Mouse (Mus musculus) neural tube, embryonic 10.5 days (tissue): ENCODE results near the gene Fbxw5.

Source experiments
- DNase-seq: peaks from one replicate; pipeline ENCODE4 v3.0.0-alpha.2; 2017; ENCODE audit warnings: low spot score; ENCODE audit errors: extremely low spot score

The Fbxw5 gene

DNA sequence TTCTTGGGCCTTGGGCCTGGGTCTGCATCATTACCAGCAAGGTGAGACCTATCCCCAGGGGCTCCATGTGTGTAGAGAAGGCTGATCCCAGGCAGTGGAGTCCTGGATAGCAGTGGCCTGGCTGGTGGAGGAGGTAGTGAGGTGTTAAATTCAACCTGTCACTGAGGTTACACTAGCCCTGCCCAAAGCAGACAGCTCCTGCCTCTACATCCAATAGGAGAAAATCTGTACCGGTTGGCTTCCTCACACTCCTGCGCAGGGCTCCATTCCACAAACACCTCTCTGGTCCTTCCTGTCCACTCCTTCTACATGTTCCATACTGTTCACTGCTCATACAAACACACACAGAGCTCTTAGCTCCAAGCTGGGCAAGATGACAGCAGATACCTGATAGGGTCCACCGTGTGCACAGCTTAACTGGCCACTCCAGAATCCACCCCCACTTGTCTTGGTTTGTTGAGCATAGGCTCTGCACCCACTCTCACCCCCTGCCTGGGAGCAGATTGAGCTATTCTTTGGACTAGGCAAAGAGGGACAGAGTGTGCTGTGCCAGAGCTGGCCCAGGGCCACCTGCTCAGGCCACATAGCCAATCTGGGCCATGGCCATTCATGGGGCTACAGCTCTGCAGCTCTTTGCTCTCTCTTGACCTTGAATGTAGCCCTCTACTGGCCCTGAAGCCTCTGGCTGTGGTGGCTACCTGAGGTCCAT lies 22.4 kb upstream of the Fbxw5 start:
- no peak for DNase-seq

DNA sequence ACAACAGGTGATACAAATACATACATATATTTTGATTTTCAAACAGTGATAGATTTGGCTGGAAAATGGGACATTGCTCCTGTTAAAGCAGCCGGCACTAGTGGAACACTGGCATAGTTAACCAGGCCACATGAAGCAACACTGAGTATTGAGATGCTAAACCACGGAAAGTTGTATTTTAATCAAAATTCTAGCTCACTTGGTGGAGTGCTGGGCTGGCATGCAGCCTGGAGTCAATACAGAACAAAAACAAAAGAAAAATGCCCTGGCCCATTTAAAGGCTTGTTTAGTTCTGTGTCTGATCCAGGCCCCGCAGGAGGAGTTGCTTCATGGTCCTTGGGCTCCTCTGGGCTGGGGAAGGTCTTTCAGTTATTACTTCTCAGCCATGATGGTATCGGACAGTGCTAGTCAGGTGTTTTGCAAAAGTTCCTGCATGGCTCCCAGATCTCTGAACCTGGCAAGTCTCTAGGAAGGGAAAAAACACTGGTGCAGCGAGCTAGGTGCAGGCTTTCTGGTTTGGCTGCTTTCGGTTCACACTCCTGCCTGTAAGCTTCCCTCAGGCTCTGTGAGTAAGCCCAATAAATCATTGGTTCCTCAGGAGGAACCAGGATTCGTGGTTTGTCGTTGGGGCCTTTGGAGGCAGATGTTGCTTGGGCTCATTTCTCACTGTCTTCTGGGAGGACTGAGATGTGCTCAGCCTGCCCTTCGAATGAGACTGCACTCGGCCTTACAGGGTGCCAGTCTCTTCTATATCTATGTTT lies 20.8 kb upstream of the Fbxw5 start:
- DNase-seq = no peak

DNA sequence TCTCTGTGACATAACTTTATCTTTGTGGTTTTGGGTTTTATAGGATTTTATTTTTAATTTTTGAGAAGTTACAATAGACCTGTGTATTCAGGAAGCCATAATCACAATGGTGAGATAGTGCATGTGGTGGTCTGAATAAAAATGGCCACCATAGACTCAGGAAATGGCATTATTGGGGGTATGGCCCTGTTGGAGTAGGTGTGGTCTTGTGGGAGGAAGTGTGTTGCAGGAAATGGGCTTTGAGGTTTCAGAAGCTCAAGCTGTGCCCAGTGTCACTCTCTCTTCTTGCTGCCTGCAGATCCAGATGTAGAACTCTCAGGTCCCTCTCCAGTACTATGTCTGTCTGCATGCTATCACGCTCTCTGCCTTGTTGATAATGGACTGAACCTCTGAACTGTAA lies 20.0 kb upstream of the Fbxw5 start:
- DNase-seq = no peak

DNA sequence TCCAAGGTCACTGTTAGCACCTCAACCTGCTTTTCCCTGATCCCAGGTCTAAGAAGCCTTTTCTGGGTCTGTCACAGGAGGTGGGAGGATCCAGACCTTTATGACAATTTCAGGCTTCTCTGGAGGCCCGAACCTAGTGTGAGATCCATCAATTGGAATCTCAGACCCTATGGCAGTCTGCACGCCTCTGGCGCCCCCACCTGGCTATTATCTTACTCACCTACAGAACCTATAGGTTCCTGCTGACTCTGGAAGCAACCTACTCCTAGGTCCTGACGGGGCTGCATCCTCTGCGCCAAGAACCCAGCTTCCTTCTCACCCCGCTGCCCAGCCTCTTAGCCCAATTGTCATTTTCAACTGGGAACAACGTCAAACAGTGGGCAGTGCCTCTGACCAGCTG lies 17.6 kb upstream of the Fbxw5 start:
- peak; percentile 23 for DNase-seq

DNA sequence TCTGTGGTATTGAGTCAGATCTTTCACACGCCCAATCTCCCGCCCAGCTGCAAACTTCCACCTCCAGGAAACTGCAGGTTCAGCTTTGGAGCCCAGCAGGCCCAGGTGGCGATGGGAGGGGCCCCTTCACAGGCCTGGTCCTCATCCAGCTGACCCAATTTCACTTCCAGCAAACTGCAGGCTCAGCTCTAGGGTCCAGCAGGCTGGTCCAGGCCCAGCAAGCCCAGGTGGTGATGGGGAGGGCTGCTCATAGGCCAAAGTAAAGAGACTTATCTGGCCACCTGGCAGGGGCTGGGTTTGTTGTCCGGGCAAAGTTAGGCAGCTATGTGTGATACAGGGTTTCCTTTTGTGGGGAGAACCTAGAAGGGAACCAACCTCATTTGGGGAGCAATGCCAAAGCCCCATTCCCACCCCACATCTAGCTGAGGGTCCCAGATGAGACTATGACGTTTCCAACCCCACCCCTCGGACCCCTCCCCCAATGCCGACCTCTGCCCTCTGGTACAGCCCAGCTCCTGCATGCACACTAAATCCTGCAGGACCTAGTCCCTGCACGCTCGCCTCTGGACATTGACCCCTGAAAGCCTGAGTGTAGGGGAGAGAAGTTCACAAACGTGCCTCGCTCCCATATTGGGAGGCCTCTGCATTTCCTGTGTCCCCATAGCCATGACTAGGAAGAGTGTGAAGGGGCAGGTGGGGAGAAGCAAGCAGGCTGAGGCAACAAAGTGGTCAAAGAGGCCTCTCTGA lies 15.5 kb upstream of the Fbxw5 start:
- no peak for DNase-seq

DNA sequence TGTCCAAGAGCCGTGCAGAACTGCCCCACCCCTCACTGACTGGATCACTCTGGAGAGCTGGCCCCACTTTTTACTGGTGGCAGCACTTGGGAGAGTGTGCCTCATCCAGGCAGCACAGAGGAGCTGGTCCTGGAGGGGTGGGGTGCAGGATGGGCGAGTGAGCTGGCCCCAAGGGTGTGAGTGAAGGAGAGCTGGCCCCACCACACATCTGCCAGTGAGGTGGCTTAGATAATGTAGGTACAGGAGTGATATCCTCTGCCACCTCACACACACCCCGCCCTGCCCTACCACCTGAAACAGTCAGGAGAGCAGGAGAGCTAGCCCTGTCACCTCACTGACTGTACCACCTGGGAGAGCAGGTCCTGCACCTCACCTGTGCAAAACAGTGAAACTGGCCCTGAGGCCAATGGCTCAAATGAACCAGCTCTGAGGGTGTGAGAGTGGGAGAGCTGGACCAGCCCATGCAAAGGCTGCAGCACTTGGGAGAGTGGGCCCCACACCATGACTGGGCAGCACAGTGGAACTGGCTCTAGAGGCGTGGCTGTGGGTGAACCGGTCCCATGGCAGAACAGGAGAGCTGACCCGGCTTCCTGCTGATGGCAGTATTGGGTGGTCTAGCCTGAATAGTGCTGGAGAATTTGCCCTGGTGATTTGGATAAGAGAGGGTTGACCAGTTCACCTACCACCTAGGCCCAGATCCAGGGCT lies 12.4 kb upstream of the Fbxw5 start:
- DNase-seq = no peak

DNA sequence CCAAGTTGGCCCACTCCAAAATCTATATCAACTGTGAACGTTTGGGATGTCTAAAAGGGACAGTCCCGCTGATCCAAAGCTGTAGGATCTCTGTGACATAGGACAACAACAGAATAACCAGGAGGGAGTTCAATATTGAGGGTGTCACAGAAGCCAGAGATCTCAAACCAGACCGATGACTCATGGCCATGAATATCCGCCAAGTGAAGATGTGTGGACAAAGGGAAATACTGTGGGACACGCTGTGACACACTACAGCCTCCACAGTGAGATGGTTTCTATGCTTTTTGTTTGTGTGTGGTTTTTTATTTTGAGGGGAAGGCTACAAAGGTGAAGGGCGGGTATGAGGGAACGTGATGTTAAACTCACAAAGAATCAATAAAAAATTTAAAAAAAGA lies 11.9 kb upstream of the Fbxw5 start:
- DNase-seq = no peak

DNA sequence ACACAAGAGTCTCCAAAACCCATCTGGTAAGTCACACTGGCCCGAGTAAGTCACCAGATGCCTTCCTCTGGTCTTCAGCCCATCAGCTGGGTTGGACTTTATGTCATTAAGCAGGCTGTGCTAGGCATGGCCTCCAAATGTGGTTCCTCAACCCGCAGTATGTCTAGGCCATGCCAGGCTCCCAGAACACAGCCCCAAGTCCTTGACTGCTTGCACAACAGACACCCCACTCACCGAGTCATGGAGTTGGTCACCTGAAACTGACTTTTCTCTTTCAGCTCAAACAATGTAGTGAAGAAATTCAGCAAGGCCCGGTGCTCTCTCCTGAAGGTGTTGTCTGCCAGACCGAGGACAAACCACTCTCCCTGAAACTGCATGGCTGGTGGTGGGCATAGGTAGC lies 7.6 kb upstream of the Fbxw5 start:
- DNase-seq = no peak

DNA sequence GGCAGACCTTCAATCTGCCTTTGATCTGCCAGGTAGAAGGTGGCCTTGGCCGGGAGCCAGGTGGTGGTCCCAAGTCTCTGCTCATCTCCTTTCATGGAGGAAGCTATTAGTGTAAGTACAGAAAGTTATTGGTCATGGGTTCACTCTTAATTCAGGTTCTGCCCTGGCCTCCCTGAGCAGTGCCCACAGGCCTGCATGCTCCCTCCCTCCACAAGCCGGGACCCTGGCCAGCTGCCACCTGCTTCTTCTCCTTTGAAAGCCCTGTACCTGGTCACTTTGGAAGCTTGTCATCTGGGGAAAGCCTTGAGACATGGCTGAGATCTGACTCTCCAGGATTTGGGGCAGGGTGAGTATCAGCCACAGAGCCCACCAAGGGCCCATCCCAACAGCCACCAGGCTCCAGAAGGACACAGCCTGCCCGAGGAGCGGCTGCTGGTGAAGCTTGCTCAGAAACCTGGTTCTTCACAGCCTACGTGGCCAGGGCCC lies 7.0 kb upstream of the Fbxw5 start, which contains the start of gene Lcn12:
Lcn12 (minus strand) TSS at position 436 of the 486 bp plus-strand sequence.
- DNase-seq = no peak

DNA sequence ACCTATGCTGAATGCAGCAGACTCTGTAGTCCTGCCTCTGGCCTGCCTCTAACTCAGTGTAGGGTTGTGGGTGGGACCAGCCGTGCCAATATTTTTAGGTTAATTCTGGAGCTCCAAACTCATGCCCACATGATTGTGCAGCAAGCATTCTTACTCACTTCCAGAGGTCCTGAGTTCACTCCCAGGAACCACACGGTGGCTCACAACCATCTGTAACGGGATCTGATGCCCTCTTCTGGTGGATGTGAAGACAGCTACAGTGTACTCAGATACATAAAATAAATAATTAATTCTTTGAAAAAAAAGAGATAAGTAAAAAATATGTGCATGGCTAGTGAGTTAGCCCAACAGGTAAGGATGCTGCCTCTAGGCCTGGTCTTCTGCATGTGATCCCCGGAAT lies 4.1 kb upstream of the Fbxw5 start:
- DNase-seq = no peak

DNA sequence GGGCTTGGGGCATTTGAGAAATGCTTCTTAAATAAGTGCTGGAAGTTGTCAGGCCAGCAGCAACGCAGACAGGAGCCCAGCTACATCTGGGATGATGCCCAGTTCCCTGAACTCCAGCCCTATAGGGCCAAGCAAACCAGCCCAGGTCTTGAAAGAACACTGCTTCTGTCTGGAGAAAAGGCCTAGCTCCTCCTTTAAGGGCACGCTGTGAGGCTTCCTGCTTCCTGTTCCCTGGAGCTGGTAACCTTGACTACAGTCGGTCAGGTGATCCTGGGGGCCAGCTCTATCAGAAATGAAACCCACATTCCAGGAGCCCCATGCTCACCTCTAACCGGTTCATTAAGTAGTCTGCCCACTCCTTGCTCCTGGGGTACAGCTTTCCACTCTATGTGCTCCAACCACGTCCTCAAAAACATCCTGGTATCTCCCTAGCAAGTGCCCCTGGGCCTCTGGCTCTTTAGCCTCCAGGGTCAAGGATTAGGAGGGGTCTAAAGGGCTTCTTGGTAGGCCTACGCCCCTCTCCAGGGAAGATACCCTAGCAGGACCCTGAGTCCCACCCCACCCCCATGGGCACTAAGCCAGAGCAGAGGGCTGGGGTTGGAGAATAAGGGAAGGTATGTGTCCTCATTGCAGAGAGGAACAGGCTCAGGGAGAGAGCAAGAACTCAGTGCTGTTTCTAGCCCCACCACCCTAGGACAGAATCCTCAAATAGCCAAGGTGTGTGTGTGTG lies 2.5 kb upstream of the Fbxw5 start:
- no peak for DNase-seq

DNA sequence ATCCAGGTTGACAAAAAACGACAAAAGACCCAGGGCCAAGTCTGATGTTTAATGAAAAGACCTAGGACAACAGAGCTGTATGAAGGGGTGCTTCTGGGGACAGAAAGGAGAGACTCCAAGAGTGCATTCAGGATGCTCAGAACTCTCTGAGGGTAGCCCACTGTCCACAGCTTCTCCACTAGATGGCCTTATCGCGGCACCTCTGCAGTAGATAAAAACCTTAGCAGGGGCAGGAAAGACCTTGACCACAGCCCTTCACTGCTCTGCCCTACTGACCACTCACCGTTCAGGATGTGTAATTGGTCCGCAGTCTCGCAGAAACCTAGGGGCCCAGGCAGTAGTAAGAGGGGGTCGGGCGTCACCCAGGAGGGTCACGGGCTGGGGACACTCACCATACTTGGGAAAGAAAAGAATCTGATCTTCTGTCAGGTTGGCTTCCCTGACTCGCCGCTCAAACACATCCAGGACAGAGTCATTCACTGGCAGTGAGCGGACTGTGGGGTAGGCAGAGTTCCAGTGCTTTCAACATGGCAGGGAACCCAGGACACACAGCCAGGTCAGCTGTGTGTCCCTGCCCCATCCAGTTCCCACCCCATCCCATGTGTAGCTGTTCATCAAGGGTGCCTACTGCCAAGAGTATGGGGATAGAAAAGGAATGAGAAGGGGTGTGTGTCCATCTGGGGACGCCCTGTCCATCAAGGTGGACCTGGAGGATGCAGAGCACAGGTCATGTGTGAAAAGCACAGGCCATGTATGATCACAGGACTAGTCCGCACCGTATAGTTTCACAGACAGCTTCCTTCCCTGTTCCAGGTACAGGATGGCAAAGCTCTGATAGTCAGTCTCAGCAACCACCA lies 1.7 kb upstream of the Fbxw5 start:
- DNase-seq = no peak

DNA sequence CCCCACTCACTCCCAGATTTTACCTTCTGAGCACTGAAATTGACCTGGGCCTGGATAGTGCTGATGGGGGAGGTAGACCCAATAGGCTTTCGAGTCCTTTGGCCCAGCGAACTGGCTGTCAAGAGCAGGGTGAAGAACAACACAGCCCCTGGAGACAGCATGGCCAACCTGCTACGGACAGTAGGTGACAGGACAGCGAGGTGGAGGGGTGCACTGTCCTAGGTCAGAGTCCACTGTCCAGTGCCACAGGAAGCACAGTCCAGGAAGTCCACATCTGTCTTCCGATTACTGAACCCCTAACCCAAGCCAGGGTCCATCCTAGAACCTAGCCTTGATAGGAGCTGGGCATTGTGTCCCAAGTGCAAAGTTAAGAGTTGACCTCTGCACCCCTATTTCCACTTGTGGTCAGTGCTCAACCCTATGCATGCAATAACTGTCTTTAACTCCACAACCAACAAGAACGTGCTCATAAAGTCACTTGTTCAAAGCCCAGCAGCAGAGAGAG lies 427 bp upstream of the Fbxw5 start:
- no peak for DNase-seq

DNA sequence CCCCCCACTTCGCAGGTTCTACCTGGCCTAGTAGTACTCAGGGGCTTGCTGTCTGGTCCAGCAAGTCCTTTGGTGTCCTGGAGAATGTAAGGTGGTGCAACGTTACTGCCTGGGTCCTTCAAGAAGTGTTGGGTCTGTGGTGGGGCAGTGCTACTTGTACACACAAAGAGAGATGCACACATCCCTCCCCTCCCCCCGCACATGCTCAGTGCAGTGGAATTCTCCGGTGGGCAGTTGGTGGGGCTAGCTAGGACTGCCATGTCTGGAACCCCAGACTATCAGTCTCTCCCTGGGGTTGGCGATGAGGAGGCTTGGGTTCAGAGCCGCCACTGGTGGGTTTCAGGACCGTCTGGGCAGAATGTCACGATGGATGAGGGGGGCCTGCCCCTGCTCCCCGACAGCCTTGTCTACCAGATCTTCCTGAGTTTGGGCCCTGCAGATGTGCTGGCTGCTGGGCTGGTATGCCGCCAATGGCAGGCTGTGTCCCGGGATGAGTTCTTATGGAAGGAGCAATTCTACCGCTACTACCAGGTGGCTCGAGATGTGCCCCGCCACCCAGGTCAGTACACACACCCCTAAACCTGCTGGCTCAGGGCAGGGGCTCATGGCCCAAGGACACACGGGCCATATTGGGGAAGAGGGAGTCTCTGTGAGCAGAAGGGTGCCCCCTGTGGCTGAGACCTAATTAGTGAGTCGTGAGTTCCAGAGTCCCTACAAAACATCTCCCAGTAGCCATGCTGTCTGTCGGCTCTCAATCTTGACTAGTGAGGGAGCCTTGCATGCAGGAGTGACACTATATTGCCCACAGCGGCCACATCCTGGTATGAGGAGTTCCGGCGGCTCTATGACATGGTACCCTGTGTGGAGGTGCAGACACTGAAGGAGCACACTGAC lies 1.3 kb downstream of the Fbxw5 start, which contains the start of gene C8g:
C8g (minus strand) TSS at position 127 of the 894 bp plus-strand sequence.
- DNase-seq = no peak

DNA sequence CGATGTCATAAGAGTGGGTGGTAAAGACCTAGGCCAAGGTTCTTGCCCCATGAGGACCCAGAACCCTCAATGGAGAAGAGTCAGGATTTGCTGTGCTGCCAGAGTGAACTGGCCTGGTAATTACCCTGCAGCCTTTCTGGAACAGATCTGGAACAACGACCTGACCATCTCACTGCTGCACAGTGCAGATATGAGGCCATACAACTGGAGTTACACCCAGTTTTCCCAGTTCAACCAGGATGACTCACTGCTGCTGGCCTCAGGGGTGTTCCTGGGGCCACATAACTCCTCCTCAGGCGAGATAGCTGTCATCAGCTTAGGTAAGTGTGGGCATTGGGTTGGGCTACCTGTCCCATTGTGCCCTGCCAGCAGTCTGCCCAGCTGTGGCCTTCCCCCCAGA lies 2.2 kb downstream of the Fbxw5 start:
- DNase-seq = no peak

DNA sequence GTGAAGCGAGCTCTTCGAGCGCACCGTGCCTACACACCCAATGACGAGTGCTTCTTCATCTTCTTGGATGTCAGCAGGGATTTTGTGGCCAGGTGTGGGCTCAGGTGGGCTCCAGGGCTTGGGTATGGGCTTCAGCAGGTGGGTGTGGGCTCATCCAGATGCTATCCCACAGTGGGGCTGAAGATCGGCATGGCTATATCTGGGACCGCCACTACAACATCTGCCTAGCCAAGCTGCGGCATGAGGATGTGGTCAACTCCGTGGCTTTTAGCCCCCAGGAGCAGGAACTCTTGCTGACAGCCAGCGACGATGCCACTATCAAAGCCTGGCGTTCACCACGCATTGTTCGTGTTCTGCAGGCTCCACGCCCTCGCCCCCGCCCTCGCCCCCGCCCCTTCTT lies 4.0 kb downstream of the Fbxw5 start:
- no peak for DNase-seq

DNA sequence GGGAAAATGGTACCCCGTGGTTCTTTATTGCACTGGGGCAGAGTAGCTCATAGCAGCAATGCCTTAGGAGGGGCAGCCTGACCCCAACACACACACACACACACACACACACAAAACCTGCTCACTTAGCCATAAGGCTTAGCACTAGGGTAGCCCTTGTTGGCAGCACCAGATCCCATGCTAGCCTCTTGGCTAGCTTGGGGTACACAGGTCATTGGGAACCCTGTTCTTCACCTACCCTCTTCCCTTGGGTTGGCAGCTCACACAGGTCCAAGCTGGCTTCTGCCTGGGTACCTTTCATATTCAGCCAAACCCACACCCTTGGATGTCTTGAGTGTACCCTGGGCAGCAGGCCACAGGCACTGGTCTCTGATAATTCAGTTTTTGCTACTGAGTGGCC lies 4.5 kb downstream of the Fbxw5 start:
- DNase-seq = no peak

DNA sequence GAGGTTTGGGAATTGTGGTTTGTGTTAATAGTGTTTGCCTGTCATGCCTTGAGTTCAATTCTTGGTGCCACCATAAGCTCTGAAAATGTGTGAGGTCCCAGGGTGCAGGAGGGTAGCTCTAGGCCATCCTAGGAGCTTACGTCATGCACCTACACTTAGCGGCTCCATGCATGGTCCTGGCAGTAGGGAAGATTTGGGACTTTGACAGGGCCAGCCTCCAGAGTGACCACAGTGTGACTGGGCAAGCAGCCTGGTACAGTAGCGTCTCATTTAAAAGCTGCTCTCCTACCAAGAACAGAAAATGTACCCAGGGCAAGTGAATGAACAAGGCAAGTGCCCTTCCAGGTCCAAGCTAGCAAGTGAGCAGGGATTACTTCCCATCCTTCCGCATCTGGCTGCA lies 5.3 kb downstream of the Fbxw5 start:
- DNase-seq = no peak

DNA sequence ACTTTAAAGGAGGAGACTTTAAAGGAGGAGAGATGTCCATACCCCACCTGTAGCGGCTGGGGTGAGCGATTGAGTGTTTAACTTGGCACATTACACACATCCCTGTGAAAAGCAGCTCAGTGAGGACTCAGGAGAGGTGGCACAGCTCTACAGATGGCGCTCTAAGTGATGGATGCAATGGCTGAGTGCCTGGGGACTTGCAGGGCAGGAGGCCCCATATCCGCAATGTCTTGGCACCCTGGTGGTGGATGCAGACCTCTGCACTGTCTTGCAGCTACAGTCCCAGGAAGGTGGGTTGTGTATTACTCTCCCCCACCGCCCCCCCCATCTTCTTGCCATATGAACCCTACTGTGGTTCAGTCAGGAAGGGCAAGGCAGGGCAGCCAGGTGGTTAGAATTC lies 6.4 kb downstream of the Fbxw5 start:
- DNase-seq = no peak
